ENCODE assay signal across 21 mouse cellular contexts in genomic region chr9:66896951-66897350, GRCm38 (mm10). TPM values are rescaled to one million over a fixed set of nuclear protein-coding genes. Genes with fewer than 3 reads are reported as not detected.
DNase-seq lines count a peak whose midpoint lies in the region; ATAC-seq and TF ChIP-seq lines count a peak whose summit lies in the region.
"Had no signal": no experiment of that assay in that cellular context is flagged by ENCODE, and none has a peak within 500 bp of the region (broad histone marks: within the 10 kb centered on the region; RNA-seq: fewer than 3 reads in every experiment).

No protein-coding gene starts in this region.

- no peak overlapping the region for H3K4me3 ChIP-seq in limb, embryonic 10.5 days
- no peak overlapping the region for H3K4me3 ChIP-seq in liver, embryonic 16.5 days (ENCODE audit: low read depth, low read length)
- no peak overlapping the region for H3K4me3 ChIP-seq in midbrain, embryonic 10.5 days
- H3K4me3 ChIP-seq in midbrain, postnatal 0 days (ENCODE audit: low read depth, low read length), result no peak overlapping the region
- H3K4me3 ChIP-seq: embryonic facial prominence, embryonic 10.5 days; forebrain, embryonic 10.5 days; forebrain, embryonic 15.5 days; heart, embryonic 15.5 days; hindbrain, embryonic 13.5 days had no signal

- TF ChIP-seq CTCF in midbrain, postnatal 0 days (IDR thresholded peaks at IDR 0.05), result no peak

- H3K4me2 ChIP-seq in liver, embryonic 16.5 days (ENCODE audit: low read depth, low read length), result no peak overlapping the region
- H3K4me2 ChIP-seq in midbrain, postnatal 0 days (ENCODE audit: low read depth, low read length, poor library complexity, severe bottlenecking), result no peak overlapping the region
- H3K4me2 ChIP-seq: forebrain, embryonic 15.5 days; heart, embryonic 11.5 days; heart, embryonic 15.5 days; hindbrain, embryonic 13.5 days had no signal

- H3K9ac ChIP-seq in liver, embryonic 16.5 days (ENCODE audit: low read depth, low read length), result peak overlapping the region; percentile 25; the same call in 1 of the 2 replicates
- H3K9ac ChIP-seq in midbrain, postnatal 0 days (replicated peaks; ENCODE audit: low read length, poor library complexity, severe bottlenecking), result no peak overlapping the region
- H3K9ac ChIP-seq: forebrain, embryonic 15.5 days; heart, embryonic 15.5 days; hindbrain, embryonic 13.5 days had no signal

- 0 out of 2 replicates have a peak, but pooled peaks cover 2% of the 10 kb centered on the region for H3K36me3 ChIP-seq in limb, embryonic 10.5 days
- H3K36me3 ChIP-seq in liver, embryonic 16.5 days (ENCODE audit: control insufficient read depth, insufficient read depth), result no peaks in the 10 kb centered on the region; the same call in 1 of the 2 replicates
- no peaks in the 10 kb centered on the region for H3K36me3 ChIP-seq in midbrain, embryonic 10.5 days
- no peaks in the 10 kb centered on the region for H3K36me3 ChIP-seq in midbrain, postnatal 0 days (ENCODE audit: insufficient read depth, low read length)
- H3K36me3 ChIP-seq: forebrain, embryonic 15.5 days; heart, embryonic 15.5 days; hindbrain, embryonic 13.5 days had no signal

- 0 out of 2 replicates have a peak overlapping the region, but pooled peaks have one; percentile 8 for H3K27ac ChIP-seq in limb, embryonic 10.5 days
- H3K27ac ChIP-seq in liver, embryonic 16.5 days (ENCODE audit: low read length), result peak overlapping the region; percentile 66
- no peak overlapping the region for H3K27ac ChIP-seq in midbrain, embryonic 10.5 days (replicated peaks)
- H3K27ac ChIP-seq in midbrain, postnatal 0 days (ENCODE audit: low read depth, low read length), result no peak overlapping the region
- H3K27ac ChIP-seq: embryonic facial prominence, embryonic 10.5 days; forebrain, embryonic 10.5 days; forebrain, embryonic 15.5 days; heart, embryonic 15.5 days; hindbrain, embryonic 13.5 days had no signal

- no peaks in the 10 kb centered on the region for H3K9me3 ChIP-seq in limb, embryonic 10.5 days (replicated peaks)
- H3K9me3 ChIP-seq in liver, embryonic 16.5 days (replicated peaks; ENCODE audit: control insufficient read depth, low read length), result no peaks in the 10 kb centered on the region
- H3K9me3 ChIP-seq in midbrain, embryonic 10.5 days (replicated peaks), result no peaks in the 10 kb centered on the region; the same call in 1 of the 2 replicates
- no peaks in the 10 kb centered on the region for H3K9me3 ChIP-seq in midbrain, postnatal 0 days (ENCODE audit: low read length)
- H3K9me3 ChIP-seq: forebrain, embryonic 15.5 days; heart, embryonic 15.5 days; hindbrain, embryonic 13.5 days had no signal

- H3K4me1 ChIP-seq in limb, embryonic 10.5 days, result peaks cover 14% of the 10 kb centered on the region
- peaks cover 57% of the 10 kb centered on the region for H3K4me1 ChIP-seq in liver, embryonic 16.5 days (ENCODE audit: control insufficient read depth, low read depth, low read length)
- H3K4me1 ChIP-seq in midbrain, embryonic 10.5 days, result no peaks in the 10 kb centered on the region
- no peaks in the 10 kb centered on the region for H3K4me1 ChIP-seq in midbrain, postnatal 0 days (ENCODE audit: insufficient read depth, low read length)
- H3K4me1 ChIP-seq: forebrain, embryonic 15.5 days had no signal

- ATAC-seq in liver, embryonic 16.5 days (ENCODE audit: low read depth), result no peak
- no peak for ATAC-seq in midbrain, postnatal 0 days (ENCODE audit: low FRiP score)
- ATAC-seq: forebrain, embryonic 15.5 days; Patski had no signal

- 71% methylated on average over 6 of the region's 6 CpGs for WGBS in limb, embryonic 10.5 days
- WGBS in liver, embryonic 16.5 days (ENCODE audit: insufficient replicate concordance), result 71% methylated on average over 6 of the region's 6 CpGs
- WGBS in midbrain, embryonic 10.5 days, result 71% methylated on average over 6 of the region's 6 CpGs
- WGBS in midbrain, postnatal 0 days, result 67% methylated on average over 6 of the region's 6 CpGs

- no peaks in the 10 kb centered on the region for H3K27me3 ChIP-seq in limb, embryonic 10.5 days (ENCODE audit: low read depth, poor library complexity, severe bottlenecking)
- no peaks in the 10 kb centered on the region for H3K27me3 ChIP-seq in liver, embryonic 16.5 days (ENCODE audit: control insufficient read depth, insufficient read depth, low read depth, low read length)
- H3K27me3 ChIP-seq in midbrain, embryonic 10.5 days (ENCODE audit: low read depth, poor library complexity, severe bottlenecking), result no peaks in the 10 kb centered on the region
- H3K27me3 ChIP-seq in midbrain, postnatal 0 days (ENCODE audit: insufficient read depth, low read length), result no peaks in the 10 kb centered on the region
- H3K27me3 ChIP-seq: forebrain, embryonic 15.5 days; heart, embryonic 15.5 days; hindbrain, embryonic 13.5 days; Patski had no signal

- DNase-seq in heart, adult 11 months, result peak; percentile 66
- no peak for DNase-seq in heart, adult 9 months (ENCODE audit: low spot score in 2 of 2)
- DNase-seq in A20 (ENCODE audit: low read depth, low spot score), result peak; percentile 57
- DNase-seq in limb, embryonic 10.5 days (ENCODE audit: low spot score), result no peak
- no peak for DNase-seq in midbrain, embryonic 10.5 days (ENCODE audit: low spot score)
- DNase-seq in midbrain, postnatal 0 days (ENCODE audit: low spot score), result no peak
- DNase-seq in spleen, postnatal 10 days (ENCODE audit: low spot score in 2 of 2), result no peak
- DNase-seq: adrenal gland, postnatal 14 days; cerebellum, adult 18-20 months; cerebellum, postnatal 10 days; gastrocnemius, postnatal 36 days; heart, adult 18-20 months; heart, postnatal 14 days had no signal

RNA-seq across cellular contexts. Expression of gene Rab8b, which starts 22.5 kb away (rescaled TPM):
- polyA plus RNA-seq in limb, embryonic 10.5 days (2016; fragmentation: Nextera tagmentation; extraction: Ambion mirVana), result 14.3 and 14.9 TPM in 2 replicates
- 30.4 and 30.6 TPM in 2 replicates for polyA plus RNA-seq in liver, embryonic 16.5 days (2015; fragmentation: Nextera tagmentation; extraction: Ambion mirVana)
- polyA plus RNA-seq in midbrain, embryonic 10.5 days (2016; fragmentation: Nextera tagmentation; extraction: Ambion mirVana), result 26.7 and 32.1 TPM in 2 replicates
- total RNA-seq in midbrain, postnatal 0 days (2014; rRNA removed), result 26.0 and 29.6 TPM in 2 replicates
- 15.2 and 18.2 TPM in 2 replicates for polyA plus RNA-seq in midbrain, postnatal 0 days (2015; fragmentation: Nextera tagmentation; extraction: Ambion mirVana)

RNA-seq across cellular contexts. Expression of gene Rps27l, which starts 48.9 kb away (rescaled TPM):
- polyA plus RNA-seq in limb, embryonic 10.5 days (2016; fragmentation: Nextera tagmentation; extraction: Ambion mirVana), result 775 and 943 TPM in 2 replicates
- 406 and 455 TPM in 2 replicates for polyA plus RNA-seq in liver, embryonic 16.5 days (2015; fragmentation: Nextera tagmentation; extraction: Ambion mirVana)
- 659 and 790 TPM in 2 replicates for polyA plus RNA-seq in midbrain, embryonic 10.5 days (2016; fragmentation: Nextera tagmentation; extraction: Ambion mirVana)
- total RNA-seq in midbrain, postnatal 0 days (2014; rRNA removed), result 45.8 and 51.7 TPM in 2 replicates
- 160 and 168 TPM in 2 replicates for polyA plus RNA-seq in midbrain, postnatal 0 days (2015; fragmentation: Nextera tagmentation; extraction: Ambion mirVana)

Comparison
In these comparisons a context has a peak if more than half of its experiments do, and no peak if none do; other contexts are left out.
1. DNase-seq: peak in heart, adult 11 months (single experiment) and A20 (single experiment); none in heart, adult 9 months (0 of 2), limb, embryonic 10.5 days (single experiment), midbrain, embryonic 10.5 days (single experiment), midbrain, postnatal 0 days (single experiment) and spleen, postnatal 10 days (0 of 2).
2. H3K27ac ChIP-seq: peak in limb, embryonic 10.5 days (single experiment) and liver, embryonic 16.5 days (single experiment); none in midbrain, embryonic 10.5 days (single experiment) and midbrain, postnatal 0 days (single experiment).